Mouse (Mus musculus) megakaryocyte-erythroid progenitor cell, adult 5-6 weeks (primary cell): ENCODE measurements at regions not wholly inside any gene's neighbourhood (a gene's known extent, or its start where the extent isn't known, plus 50 kb on each side); places are given as distances from the start of the nearest gene placed in this dataset.
A peak's percentile ranks its signal among the peaks of the same experiment; 100 is the strongest.
"Not testable (repeated sequence)": the region's sequence is repeated elsewhere in the genome, so short reads cannot be mapped to it uniquely, and the experiment has no call there.

ENCODE experiments used
- ATAC-seq: replicated peaks from 2 replicates; pipeline ENCODE4 v1.8.0; 2016; ENCODE audit warnings: mild to moderate bottlenecking, inconsistent platforms; ENCODE audit not compliant: severe bottlenecking, poor library complexity, low FRiP score, low TSS enrichment

DNA sequence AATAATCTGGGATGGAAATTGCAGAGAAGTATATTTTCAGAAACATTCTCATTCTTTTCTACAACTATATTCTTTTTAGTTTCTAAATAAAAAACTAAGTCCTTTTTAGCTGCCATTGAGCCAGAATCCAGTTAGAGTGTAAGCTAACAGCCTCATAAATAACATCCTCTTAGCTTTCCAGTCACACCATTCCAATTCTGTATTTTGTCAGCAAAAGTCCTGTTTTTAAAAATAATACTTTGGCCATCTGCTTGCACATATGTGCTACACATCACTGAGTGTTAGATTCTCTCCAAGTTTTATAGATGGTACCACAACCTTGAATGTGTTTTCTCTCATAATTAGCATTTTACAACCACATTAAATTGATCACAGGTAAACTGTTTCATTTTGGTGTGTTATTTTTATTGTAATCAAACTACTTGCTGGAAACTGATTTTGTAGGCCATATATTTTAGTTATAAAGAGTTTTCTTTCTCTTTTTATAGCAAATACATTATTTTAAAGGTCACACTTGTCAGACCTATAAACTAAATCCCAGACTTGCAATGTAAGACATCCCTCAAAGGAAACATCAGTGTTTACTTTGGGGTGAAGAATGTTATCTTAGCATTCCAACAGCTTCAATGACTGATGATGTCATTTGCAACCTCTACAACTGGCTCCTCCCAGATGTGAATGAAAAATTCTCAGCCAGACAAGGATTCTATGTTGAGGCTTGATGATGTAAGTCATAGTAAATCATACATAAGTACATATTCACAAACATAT lies 1878.9 kb upstream of the Flrt2 start:
- no peak for ATAC-seq

DNA sequence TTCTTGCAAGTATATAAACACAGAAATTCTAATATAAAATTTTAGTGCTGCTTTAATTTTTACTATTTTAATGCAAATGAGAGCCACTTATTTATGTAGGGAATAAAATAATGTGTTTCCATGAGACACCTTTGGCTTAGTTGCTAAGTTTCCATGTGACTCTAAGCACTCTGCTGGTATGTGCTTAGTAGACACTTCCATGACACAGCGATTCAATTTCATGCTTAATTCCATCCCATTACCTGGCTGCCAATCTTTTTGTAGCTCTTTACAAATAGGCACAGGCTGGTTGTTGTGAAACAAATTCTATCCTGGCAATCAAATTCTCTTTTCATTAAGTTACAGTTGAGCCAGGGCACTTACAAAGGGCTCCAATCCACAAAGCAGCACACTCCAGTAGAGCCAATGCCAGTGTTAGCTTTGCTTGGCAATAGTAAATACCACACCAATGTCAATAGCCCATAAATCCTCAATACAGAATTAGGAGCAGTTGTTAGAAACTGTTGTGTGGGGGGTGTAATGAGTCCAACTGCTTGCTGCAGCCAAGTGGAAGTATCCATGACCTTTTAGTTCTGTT lies 1841.0 kb upstream of the Flrt2 start:
- ATAC-seq = no peak

DNA sequence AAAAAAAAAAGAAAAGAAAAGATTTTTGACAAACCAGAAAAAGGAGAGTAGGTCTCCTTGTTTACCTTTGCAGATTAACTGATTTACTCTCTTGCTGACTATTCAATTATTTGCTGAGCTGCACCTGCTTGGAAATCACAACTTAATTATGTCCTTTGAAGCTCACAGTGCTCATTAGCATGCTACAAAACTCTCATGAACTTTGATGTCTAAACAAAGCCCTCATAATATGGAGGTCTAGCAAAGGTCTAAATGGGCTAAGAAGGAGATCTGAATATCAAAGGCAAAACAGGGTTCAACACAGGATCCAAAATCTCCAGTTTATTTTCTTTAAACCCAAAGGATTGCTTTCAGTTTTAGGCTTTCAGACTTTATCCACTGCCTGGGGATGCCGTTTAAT lies 1840.4 kb upstream of the Flrt2 start:
- no peak for ATAC-seq

DNA sequence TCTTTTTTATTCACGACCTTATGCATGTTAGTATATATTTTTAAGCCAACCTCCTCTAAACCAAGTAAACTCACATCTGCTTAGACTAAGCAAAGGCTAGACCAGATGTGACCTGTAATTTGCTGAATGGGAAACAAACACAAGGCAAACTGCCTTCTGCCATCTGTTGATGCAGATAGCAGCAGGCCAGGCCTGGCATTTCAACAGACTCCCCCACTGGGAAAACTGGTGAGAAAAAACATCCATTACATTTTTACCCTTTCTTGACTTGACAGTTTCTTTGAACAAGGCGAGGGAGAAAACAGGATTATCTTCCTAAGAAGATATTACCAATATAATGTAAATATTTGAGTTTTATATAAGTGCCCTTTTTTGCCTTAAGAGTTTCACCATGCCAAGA lies 1806.1 kb upstream of the Flrt2 start:
- ATAC-seq = no peak

DNA sequence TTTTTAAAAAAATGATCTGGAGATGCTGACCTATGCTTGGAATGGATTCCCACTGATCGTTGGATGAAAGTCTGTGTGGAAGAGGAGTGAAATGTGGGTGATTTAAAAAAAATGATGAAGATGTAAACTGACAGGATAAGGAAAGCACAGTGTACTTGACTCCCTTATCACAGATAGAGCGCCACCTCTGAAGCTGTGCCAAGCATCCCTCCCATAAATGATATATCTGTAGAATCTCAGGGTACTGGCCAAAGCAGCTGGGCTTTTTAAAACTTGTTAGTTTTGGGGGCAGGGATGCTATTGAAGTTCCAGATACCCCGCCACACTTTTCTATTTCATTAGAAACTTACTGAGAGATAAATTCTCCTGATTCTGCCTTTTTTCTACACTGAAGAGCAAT lies 1801.9 kb upstream of the Flrt2 start:
- no peak for ATAC-seq

DNA sequence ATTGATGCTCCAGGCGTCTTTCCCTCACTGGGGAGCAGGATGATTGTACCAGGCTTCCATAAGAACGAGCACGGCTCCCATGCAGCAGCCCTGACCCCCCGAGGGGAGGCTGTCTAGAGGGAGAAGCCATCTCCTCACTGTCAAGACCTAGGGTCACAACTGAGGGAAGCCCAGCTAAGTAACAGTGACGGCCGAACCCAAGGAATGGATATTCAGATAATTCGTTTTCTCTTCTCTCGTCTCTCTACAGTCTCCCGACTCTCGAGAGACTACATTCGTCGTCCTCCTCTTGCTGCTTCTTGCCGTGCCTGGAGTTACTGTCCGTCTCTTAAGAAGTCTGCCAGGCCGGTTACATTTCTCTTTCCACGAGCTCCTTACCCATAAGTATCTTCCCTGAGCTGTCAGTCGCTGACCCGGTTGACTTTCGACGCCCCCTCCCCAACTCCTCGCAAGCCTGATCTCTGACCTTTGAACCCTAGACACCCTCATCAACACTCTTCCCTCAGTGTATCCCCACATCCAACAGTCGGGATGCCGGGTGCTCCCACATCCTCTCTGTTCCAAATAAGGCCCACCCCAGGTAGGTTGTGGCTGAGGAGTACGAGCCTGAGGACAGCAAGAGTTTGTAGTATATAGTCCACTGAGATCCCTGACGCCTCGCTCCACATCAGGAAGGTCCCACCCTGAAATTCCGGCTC lies 1763.3 kb upstream of the Flrt2 start:
- ATAC-seq = peak; percentile 75

DNA sequence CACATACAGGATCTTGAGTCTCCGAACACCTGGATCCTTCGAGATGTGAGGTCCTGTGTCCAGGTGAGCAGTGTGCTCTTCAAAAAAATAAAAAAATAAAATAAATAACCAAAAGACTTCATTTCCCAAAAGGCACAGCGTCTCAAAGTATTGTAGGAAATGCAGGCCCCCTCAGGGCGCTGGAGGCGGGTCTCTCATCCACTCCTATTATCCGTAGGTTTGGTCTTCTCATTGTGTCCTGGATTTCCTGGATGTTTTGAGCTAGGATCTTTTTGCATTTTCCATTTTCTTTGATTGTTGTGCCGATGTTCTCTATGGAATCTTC lies 1762.8 kb upstream of the Flrt2 start:
- ATAC-seq = peak; percentile 79

DNA sequence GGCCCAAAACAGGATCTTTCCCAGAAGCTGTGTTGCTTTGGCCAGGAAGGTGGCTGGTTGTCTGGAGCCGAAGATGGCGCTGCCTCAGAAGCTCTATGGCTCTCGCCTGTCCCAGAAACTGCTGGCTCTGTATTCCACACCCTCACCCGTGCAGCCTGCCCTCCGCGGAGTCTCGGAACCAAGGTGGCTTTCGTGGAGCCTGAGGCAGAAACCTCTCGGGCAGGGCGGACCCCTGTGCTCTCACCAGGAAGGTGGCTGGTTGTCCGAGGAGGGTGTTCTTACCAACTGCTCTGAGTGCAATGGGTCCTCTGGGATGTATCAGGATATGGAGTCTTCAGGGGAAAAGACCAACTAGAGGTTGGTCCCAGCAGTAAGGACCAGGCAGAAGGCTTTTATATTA lies 1761.8 kb upstream of the Flrt2 start:
- ATAC-seq = not testable (repeated sequence)

DNA sequence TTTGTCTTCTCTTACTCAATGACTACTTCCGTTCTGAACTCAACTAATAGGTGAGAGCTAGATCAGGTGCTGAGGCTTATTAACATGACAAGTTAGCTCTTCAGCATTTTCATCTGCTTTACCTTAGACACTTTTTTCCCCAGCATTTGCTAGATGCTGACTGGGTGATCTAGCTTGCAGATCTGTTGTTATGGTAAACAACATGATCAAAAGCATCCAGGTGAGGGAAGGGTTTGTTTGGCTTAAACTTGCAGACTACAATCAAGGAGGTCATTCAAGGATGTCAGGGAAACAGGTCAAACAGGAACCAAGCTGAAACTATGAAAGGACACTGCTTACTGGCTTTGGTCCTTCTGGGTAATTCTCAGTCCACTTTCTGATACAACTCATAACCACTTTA lies 1731.2 kb upstream of the Flrt2 start:
- ATAC-seq = no peak

DNA sequence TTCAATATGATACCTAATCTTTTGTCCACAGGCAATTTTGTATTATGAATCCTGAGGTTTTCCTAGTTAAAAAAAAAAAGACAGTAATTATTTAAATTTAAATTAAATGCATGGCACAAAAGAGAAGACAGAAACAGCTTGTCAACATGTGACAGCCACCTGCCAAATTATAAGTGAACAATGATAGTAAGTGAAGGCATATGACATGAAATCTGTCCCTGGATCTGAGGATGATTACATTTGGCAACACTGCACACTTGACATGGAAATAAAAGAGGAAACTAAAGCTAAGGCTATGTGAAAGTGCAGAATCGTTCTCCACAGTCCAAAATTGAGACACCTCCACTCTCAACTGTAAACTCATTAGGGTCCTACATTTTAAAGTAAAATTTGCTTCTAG lies 1710.7 kb upstream of the Flrt2 start:
- ATAC-seq = no peak

DNA sequence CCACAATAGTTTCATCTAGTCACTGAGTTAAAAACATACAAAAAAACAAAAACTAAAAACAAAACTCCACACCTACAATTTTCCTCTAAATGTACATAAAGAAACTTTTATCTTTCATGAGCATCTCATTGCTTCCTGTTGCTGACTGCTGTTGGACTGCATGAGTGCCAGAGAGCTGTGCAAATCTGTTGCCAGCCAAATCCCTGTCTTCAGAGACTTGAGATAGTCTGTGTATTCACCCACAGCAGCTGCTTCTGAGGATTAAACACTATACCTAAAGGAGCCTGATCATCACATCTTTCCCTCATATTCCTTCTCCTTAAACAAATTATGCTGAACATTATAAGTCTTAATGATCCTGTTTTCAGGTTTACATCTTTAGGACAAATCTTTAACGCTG lies 1700.5 kb upstream of the Flrt2 start:
- no peak for ATAC-seq

DNA sequence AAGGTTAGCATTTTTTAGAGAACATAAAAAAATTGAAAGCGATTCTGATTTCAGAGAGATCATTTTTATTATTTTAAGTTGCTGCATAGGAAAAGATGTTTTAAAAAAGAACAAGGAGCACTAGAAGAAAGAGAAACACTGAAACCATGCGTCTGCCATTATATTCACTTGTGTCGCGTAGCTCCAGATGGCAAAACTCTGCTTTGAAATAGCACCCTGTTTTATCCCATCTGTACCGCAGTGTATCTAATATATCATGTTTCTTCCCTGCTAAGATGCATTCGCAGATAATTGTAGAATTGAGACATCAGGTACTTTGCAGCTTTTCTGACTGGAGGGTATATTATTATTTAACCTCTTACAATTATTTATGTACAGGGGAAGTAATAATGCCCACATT lies 1698.2 kb upstream of the Flrt2 start:
- ATAC-seq = no peak

DNA sequence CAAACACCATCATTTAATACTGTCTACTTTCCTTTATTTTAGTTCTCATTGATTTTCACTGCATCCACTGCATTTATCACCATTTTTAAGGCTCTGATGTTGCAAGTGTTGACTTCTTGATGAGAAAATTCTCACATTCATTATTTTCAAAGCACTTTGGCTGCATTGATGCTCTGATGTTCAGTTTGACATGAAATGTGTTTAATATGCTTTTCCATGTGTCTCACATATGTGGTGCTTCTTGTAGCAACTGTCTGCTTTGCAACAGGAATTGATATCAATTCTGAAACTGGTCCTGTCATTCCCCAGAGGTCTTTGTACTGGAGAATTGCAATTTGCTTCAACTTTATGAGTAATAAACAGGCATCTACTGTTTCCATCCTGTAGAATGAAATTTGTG lies 1676.1 kb upstream of the Flrt2 start:
- no peak for ATAC-seq

DNA sequence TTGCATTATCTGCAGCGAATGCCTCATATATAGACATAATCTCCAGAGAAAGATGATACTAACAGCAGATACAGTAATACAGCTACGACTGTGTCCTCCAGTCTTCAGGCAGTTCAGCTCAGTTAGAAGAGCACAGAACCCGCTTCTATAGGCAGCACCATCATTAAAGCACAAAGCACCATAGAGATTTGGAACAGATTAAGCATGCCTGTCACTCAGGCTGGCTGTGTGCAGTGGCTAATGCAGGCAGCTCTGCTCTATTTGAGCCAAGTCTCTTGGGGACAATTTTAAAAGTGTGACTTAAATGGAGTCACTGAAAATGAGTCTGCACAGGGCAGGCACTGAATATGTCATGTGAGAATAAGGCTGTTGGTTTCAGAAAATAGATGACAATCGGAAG lies 1660.7 kb upstream of the Flrt2 start:
- ATAC-seq = no peak

DNA sequence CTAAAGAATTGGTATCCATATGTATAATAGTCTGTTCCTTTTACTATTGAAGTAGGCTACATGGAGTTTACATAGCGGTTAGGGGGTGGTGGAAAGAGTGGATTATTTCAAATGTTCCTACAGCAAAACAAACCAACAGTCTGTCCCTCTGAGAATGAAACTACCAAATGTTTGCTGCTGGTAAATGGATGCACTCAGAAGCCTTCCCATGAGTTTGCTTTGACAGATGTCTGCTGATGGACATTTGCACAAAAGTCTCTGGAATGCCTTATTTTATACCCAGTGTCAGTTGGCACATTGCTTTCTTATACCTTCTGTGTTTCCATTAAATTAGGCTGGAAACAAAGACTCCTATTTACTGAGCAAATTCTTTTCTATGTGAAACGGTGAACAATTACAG lies 1644.1 kb upstream of the Flrt2 start:
- no peak for ATAC-seq

DNA sequence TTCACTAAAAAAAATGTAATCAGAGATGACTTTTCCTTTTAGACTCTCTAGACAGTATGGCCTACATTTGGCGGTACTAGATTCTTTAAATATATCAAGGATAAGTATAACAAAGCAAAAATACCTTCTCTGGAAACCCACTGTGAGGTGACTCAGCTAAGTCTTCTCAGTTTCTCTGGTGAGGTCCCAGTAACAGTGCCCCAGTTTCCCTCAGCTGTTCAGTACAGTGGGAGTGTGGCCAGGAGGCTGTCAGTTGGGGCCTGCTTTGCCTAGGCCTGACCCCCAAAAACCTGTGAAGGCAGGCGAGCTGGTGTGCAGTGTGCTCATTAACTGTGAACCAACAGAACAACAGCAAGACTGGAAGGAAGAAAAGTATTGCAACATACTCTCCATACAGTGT lies 1634.3 kb upstream of the Flrt2 start:
- no peak for ATAC-seq

DNA sequence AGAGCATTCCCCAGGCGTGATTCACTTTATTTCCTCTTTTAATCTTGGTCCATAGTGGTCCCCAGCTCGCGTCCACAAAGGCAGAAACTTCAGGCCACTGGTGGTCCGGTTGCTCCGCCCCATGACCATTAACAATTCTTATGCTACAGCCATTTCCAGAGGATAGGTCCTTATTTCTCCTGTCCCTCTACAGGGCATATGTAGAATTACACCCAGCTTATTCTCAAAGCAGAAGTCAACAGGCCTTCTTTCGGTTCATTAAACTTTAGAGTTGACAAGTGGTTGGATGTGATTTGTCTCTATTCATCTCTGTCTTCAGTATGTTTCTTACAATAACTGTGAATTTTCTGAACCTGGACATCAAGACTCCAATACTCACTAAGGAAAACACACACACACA lies 1632.4 kb upstream of the Flrt2 start:
- no peak for ATAC-seq

DNA sequence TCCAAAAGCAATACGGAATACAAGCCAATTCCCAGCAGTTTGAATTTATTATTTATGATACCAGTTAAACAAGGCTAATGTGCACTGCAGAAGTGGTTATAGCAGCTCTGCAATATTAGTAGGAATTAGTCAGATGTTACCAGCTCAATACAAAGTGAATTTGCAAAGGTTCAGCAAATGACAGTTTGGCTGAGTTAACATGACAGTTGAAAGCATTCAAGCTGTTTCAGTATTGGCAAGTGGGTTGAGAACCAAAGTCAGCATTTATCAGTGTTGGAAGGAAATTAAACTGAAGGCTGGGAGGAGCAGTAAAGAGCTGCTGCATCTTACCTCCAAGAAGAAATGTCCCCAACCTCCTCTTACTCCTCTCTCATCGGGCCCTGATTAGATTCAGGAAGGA lies 1631.7 kb upstream of the Flrt2 start:
- no peak for ATAC-seq

DNA sequence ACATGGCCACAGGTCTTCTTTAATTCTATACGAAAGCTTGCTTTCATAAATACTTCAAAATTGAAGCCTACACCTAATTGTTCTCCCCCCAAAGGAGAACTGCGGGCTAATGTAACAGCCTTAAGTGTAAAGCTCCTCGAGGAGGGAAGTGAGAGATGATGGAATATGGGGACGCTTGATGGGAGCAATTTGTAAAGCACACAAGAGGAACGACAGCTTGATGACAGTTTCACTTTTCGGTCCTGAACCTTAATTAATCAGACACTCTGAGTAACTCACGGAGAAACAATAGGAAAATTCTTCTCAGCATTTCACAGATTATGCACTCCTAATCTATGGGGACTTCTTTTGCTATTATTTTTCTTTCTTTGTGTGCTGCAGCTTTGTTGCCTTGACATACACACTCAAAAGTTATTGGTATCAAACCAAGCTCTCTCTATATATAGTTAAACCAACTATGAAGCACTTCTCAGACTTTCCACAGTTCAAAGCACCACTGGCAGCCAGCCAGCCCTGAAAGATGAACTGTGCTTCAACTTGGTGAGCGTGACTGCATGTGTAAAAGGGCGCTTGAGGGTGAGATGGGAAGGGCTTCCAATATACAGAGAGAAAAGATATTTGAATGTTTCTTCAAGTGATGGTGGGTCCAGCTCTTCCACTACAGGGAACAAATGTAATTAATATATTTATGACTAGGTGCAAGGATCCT lies 1625.4 kb upstream of the Flrt2 start:
- ATAC-seq = no peak

DNA sequence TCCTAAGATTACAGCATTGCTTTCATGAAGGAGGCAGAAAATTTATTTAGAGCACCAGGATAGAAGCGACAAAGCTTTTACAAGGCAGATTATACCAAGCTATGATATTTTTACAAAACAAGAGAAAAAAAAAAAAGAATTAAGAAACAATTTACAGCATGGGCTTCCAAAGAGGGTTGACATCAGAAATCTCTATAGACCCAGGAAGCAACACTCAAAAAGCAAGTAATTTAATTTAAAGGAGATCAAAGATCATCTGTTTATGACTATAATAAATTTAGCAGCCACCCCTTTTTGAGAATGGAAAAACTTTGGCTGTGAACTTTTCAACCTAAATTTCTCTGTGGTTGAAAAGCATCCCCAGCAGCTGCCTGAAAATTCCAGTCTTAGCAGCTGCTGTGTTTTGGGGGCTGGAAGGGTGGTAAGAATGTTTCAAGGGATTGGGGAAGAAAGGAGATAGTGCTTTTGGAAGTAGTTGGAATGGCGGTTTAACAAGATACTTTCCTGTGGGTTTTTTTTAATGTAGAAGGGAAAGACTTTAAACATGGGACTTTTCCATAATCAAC lies 1621.0 kb upstream of the Flrt2 start:
- no peak for ATAC-seq
